Mouse (Mus musculus) cortical plate, adult 2 months (tissue): ENCODE data around the gene Arf6.

Experiments
- CTCF ChIP-seq: fragments of 200-500 bp; IDR thresholded peaks from 2 replicates; pipeline ENCODE4 v1.5.1; 2011; ENCODE audit warnings: mild to moderate bottlenecking, control low read depth, low read length; ENCODE audit not compliant: insufficient read depth; ENCODE audit errors: extremely low read depth
- POLR2A ChIP-seq: fragments of 200-500 bp; IDR thresholded peaks from 2 replicates; pipeline ENCODE4 v1.6.1; 2011; ENCODE audit warnings: mild to moderate bottlenecking, low read length, control low read depth; ENCODE audit not compliant: insufficient read depth; ENCODE audit errors: extremely low read depth

GRCm38 (mm10) chr12:69422827-69423537 is 51.0 kb downstream of the Arf6 start:
- TF ChIP-seq POLR2A (no peak), CTCF (no peak)
